In the genomic region with DNA sequence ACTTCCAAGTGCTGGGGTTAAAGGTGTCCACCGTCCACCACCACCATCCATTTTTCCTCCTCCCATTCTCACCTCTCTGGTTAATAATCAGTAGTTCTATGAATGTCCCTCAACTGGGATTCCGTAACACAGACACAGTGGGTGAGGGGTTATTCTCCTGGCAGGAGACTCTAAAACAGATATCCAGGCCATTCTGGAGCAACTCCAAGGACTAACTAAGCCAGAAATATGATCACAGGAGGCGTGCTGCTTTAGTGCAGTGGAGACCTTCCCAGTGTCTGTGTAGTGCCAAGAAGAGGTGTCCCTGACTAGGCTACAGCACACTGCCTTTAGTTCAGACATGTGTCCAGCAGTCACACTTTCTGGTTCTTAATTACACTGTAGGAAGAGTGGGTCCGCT, we compare ENCODE assay signal across 8 mouse cellular contexts. TPM values are rescaled to one million over a fixed set of nuclear protein-coding genes. Genes with fewer than 3 reads are reported as not detected.
DNase-seq lines count a peak whose midpoint lies in the region; ATAC-seq lines count a peak whose summit lies in the region.

No protein-coding gene starts in this region.

- H3K9me3 ChIP-seq in hindbrain, embryonic 15.5 days, result no peaks in the 10 kb centered on the region
- no peaks in the 10 kb centered on the region for H3K9me3 ChIP-seq in hindbrain, embryonic 13.5 days

- peak overlapping the region; percentile 72 for H3K27ac ChIP-seq in hindbrain, embryonic 15.5 days (replicated peaks)
- H3K27ac ChIP-seq in hindbrain, embryonic 13.5 days, result no peak overlapping the region

- H3K4me2 ChIP-seq in hindbrain, embryonic 15.5 days, result no peak overlapping the region
- no peak overlapping the region for H3K4me2 ChIP-seq in hindbrain, embryonic 13.5 days

- DNase-seq in adrenal gland, postnatal 10 days, result peak; percentile 81
- peak; percentile 69 for DNase-seq in gonadal fat pad, adult 2 months (ENCODE audit: low read depth)
- peak; percentile 46 for DNase-seq in kidney, postnatal 10 days
- no peak for DNase-seq in spleen, postnatal 4 days (ENCODE audit: low spot score in 2 of 2)
- no peak for DNase-seq in left cerebral cortex, adult 9 months (ENCODE audit: low spot score in 2 of 2)
- no peak for DNase-seq in T-cell, adult 2 months (ENCODE audit: low spot score)

- no peaks in the 10 kb centered on the region for H3K27me3 ChIP-seq in hindbrain, embryonic 15.5 days
- no peaks in the 10 kb centered on the region for H3K27me3 ChIP-seq in hindbrain, embryonic 13.5 days

- no peaks in the 10 kb centered on the region for H3K36me3 ChIP-seq in hindbrain, embryonic 15.5 days
- no peaks in the 10 kb centered on the region for H3K36me3 ChIP-seq in hindbrain, embryonic 13.5 days

- peak; percentile 40; the same call in 1 of the 2 replicates for ATAC-seq in hindbrain, embryonic 15.5 days (ENCODE audit: low FRiP score, low read depth)
- ATAC-seq in hindbrain, embryonic 13.5 days (ENCODE audit: low FRiP score), result no peak

- 57% methylated on average over 4 of the region's 4 CpGs for WGBS in hindbrain, embryonic 15.5 days
- WGBS in hindbrain, embryonic 13.5 days, result 79% methylated on average over 4 of the region's 4 CpGs

- H3K4me1 ChIP-seq in hindbrain, embryonic 15.5 days (replicated peaks), result peaks cover 35% of the 10 kb centered on the region
- peaks cover 14% of the 10 kb centered on the region for H3K4me1 ChIP-seq in hindbrain, embryonic 13.5 days (replicated peaks)

- no peak overlapping the region for H3K9ac ChIP-seq in hindbrain, embryonic 15.5 days
- no peak overlapping the region for H3K9ac ChIP-seq in hindbrain, embryonic 13.5 days

- no peak overlapping the region for H3K4me3 ChIP-seq in hindbrain, embryonic 15.5 days
- no peak overlapping the region for H3K4me3 ChIP-seq in hindbrain, embryonic 13.5 days

RNA-seq across cellular contexts. Expression of a gene that starts 53.1 kb away (rescaled TPM):
- polyA plus RNA-seq in hindbrain, embryonic 15.5 days (2015; fragmentation: Nextera tagmentation; extraction: Ambion mirVana), result 21.3 and 22.7 TPM in 2 replicates
- 9.7 and 11.0 TPM in 2 replicates for polyA plus RNA-seq in hindbrain, embryonic 13.5 days (2015; fragmentation: Nextera tagmentation; extraction: Ambion mirVana)
- total RNA-seq in adrenal gland, postnatal 10 days (2021), result 100 to 1,000 TPM; 106 to 114 TPM
- polyA plus RNA-seq in gonadal fat pad, adult 2 months (2012; rRNA removed), result 84.2 and 118 TPM in 2 replicates

Comparison
In these comparisons a context has a peak if more than half of its experiments do, and no peak if none do; other contexts are left out.
1. DNase-seq: peak in adrenal gland, postnatal 10 days (single experiment), gonadal fat pad, adult 2 months (single experiment) and kidney, postnatal 10 days (single experiment); none in spleen, postnatal 4 days (0 of 2), left cerebral cortex, adult 9 months (0 of 2) and T-cell, adult 2 months (single experiment).